Mouse (Mus musculus) hindbrain, embryonic 14.5 days (tissue): ENCODE measurements around the gene Cacna1c. TPM values are rescaled to one million over a fixed set of nuclear protein-coding genes. Genes with fewer than 3 reads are reported as not detected.

ENCODE experiments used
- ATAC-seq: fragments of 200-750 bp; cut with Nextera tagmentation; 2 replicates; pipeline ENCODE4 v1.8.0; 2017; ENCODE audit warnings: moderate number of reproducible peaks, mild to moderate bottlenecking, moderate TSS enrichment, moderate library complexity; ENCODE audit not compliant: low FRiP score
- DNase-seq: peaks from one replicate; pipeline ENCODE4 v3.0.0-alpha.2; 2015; ENCODE audit warnings: low spot score
- H3K27ac ChIP-seq: fragments of 300-500 bp; sonication (generic); 2 replicates; pipeline ENCODE4 v1.5.1; 2014; ENCODE audit warnings: mild to moderate bottlenecking, moderate library complexity
- H3K27me3 ChIP-seq: fragments of 300-500 bp; sonication (generic); 2 replicates; pipeline ENCODE4 v1.6.1; 2014; ENCODE audit warnings: mild to moderate bottlenecking, low read length, mixed read lengths; ENCODE audit not compliant: control insufficient read depth, insufficient read depth
- H3K36me3 ChIP-seq: fragments of 300-500 bp; sonication (generic); replicated peaks from 2 replicates; pipeline ENCODE4 v1.6.1; 2014; ENCODE audit not compliant: control insufficient read depth, insufficient read depth
- H3K4me1 ChIP-seq: fragments of 300-500 bp; sonication (generic); replicated peaks from 2 replicates; pipeline ENCODE4 v1.6.1; 2014; ENCODE audit warnings: antibody characterized with exemption, low read length, mixed read lengths; ENCODE audit not compliant: control insufficient read depth, insufficient read depth
- H3K4me2 ChIP-seq: fragments of 300-500 bp; sonication (generic); replicated peaks from 2 replicates; pipeline ENCODE4 v1.6.1; 2014; ENCODE audit warnings: mild to moderate bottlenecking, moderate library complexity
- H3K4me3 ChIP-seq: fragments of 300-500 bp; sonication (generic); replicated peaks from 2 replicates; pipeline ENCODE4 v1.5.1; 2014; ENCODE audit warnings: mild to moderate bottlenecking, low read length
- H3K9ac ChIP-seq: fragments of 300-500 bp; sonication (generic); 2 replicates; pipeline ENCODE4 v1.6.1; 2014
- H3K9me3 ChIP-seq: fragments of 300-500 bp; sonication (generic); 2 replicates; pipeline ENCODE4 v1.6.1; 2016; ENCODE audit warnings: low read length; ENCODE audit not compliant: control insufficient read depth
- WGBS: fragments of 180-500 bp; shearing (Covaris S2); extraction: QIAGEN DNeasy Blood & Tissue Kit; methylation state at CpG from one replicate; pipeline ENCODE4 v1.1.7; 2014; 5-methylcytosine and 5-hydroxymethylcytosine counted together
- polyA plus RNA-seq: library from polyadenylated mRNA; unstranded; fragments of >200 nt; fragmentation: Nextera tagmentation; extraction: Ambion mirVana; gene quantifications from 2 replicates; pipeline ENCODE4 v1.2.1, GENCODE M21; 2014

Cacna1c gene
- polyA plus RNA-seq, 1 experiment from 2014 or later = 10.1 TPM

DNA sequence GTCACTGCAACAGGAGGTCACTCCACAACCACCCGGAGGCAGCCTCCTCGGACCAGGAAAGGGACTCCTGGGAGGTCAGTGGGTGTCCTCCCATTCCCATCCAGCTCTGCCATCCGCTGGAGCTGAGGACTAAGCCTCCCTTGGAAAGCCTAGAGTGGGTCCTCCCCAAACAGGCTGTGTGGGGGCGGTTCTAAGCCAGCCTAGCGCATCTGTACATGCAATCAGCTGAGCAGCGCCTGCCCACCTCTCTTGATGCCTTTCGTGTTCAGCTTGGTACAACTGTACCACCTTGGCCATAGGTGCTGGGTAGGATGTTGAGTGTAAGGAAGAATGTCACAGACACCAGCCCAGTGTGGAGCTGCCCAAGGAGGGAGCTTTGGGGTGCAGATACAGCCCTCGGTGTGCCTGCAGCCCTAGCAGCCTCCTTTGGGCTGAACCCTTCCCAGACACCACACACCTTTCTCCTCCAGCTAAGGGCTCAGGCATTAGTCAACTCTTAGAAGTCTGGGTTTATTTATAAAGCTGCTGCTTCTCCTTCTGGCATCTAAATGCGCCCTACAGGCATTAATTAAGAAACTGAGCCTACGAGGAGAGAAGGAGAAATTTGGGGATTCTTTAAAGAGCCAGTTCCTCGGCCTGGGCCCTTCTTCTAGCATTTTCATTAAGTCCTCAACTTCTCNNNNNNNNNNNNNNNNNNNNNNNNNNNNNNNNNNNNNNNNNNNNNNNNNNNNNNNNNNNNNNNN lies 32.8 kb upstream of the Cacna1c start:
- ATAC-seq = no peak
- WGBS = 83% methylated on average over 11 of the region's 11 CpGs
- H3K27me3 ChIP-seq = no peaks in the 10 kb centered on the region
- no peak overlapping the region for H3K9ac ChIP-seq
- H3K36me3 ChIP-seq = no peaks in the 10 kb centered on the region
- H3K4me1 ChIP-seq = peaks cover 19% of the 10 kb centered on the region
- H3K4me2 ChIP-seq = no peak overlapping the region
- no peak overlapping the region for H3K27ac ChIP-seq
- H3K4me3 ChIP-seq = no peak overlapping the region
- no peak for DNase-seq
- no peaks in the 10 kb centered on the region for H3K9me3 ChIP-seq

DNA sequence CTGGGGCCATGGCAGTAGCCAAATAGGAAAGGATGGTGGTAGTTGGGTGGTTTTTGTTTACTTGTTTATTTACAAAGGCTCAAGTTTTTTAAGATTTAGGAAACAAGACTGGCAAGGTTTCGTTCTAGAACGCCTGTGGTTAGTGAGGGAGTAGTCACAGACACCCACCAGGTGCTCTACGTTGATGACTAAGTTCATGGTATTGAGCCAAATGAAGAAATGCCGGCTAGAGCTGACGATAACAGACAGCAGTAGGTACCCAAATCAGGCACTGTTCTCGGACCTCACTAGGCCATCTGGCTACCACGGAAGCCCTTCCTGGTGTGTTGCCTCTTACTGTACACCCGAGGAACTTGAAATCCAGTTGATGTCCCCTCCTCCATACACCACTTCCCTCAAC lies 30.8 kb upstream of the Cacna1c start:
- ATAC-seq (no peak), DNase-seq (no peak)
- Histone ChIP-seq H3K9me3 (no peaks in the 10 kb centered on the region), H3K9ac (no peak overlapping the region), H3K27me3 (no peaks in the 10 kb centered on the region), H3K4me1 (peaks cover 24% of the 10 kb centered on the region), H3K4me2 (no peak overlapping the region), H3K36me3 (no peaks in the 10 kb centered on the region), H3K4me3 (no peak overlapping the region), H3K27ac (no peak overlapping the region)
- whole genome bisulfite sequencing = 92% methylated on average over 8 of the region's 8 CpGs

DNA sequence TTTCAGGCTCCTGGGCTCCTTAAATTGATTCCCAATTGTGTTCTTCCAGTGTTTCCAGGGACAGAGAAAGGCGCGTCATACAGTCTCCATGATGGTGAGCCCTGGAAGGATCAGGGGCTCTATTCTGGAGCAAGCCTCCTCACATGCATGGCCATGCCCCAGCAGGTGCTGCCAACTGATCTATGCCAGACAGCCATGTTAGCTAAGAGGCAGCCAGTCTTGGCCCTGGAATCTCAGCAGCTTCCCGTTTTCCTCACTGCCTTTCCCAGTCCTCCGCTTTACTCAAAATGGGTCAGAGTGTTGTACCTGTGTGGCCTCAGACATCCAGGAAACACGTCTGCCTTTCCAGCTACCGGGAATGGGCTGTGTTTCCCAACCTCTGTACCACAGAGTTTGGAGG lies 29.5 kb upstream of the Cacna1c start:
- DNase-seq = no peak
- ATAC-seq = no peak
- H3K4me1 ChIP-seq = peaks cover 24% of the 10 kb centered on the region
- no peaks in the 10 kb centered on the region for H3K27me3 ChIP-seq
- H3K9me3 ChIP-seq = no peaks in the 10 kb centered on the region
- no peak overlapping the region for H3K9ac ChIP-seq
- H3K36me3 ChIP-seq = peaks cover 10% of the 10 kb centered on the region; the same call in 1 of the 2 replicates
- no peak overlapping the region for H3K27ac ChIP-seq
- no peak overlapping the region for H3K4me2 ChIP-seq
- H3K4me3 ChIP-seq = no peak overlapping the region
- WGBS = 91% methylated on average over 6 of the region's 6 CpGs

DNA sequence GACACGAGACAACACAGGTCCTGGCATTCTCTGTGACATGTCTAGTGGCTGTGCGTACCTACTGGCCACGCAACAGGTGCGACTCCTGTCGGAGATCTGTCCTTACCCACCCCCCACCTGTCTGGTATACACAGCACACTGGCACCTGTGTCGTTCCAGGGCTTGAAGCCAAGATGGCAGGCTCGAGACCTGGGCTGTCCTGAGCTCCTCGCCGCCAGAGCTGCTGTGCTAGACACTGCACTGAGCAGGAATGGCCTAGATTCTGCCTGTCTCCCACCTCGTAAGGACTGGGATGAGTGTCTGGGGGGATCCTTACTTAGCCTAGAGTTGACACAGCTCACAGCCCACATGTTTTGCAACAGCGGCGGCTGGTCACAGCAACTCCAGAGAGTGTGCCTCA lies 29.0 kb upstream of the Cacna1c start:
- Histone ChIP-seq H3K9ac (no peak overlapping the region), H3K4me1 (peaks cover 24% of the 10 kb centered on the region), H3K27ac (peak overlapping the region; percentile 70; the same call in 1 of the 2 replicates), H3K4me2 (no peak overlapping the region), H3K9me3 (no peaks in the 10 kb centered on the region), H3K4me3 (no peak overlapping the region), H3K36me3 (peaks cover 11% of the 10 kb centered on the region; the same call in 1 of the 2 replicates), H3K27me3 (no peaks in the 10 kb centered on the region)
- 77% methylated on average over 12 of the region's 12 CpGs for WGBS
- ATAC-seq (no peak), DNase-seq (no peak)

DNA sequence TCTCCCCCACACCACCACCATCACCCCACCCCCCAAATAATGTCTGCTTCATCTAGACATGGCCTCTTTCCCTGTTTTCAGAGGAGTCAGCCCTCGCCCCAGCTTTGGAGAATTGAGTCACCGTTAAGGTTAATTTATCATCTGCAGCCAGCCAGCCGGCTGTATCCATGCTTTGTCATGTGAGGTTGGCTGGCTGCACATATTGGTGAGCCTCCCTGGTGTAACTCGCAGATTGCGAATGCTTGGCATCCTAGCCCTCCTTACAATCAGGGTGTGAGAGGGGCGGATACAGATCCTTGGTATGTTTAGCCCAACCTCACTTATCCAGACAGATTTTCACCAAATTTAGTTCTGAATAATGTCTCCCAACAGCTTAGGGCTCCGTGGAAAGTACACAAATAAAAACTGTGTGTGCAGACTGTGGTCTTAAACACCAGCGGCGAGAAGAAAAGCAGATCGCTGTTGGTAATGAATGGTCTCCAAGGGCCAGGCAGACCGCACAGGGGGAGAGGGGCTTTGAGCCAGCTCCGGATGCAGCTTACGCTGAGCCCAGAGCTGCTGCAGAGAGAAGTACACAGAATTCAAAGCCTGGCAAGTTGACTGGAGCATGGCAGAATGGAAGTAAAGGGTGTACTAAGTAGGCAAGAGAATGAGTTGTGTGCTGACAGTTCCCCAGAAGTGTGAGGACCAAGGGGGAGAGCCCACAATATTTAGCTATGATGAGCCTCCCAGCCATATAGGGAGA lies 28.4 kb upstream of the Cacna1c start:
- Histone ChIP-seq H3K27ac (peak overlapping the region; percentile 70), H3K4me3 (no peak overlapping the region), H3K27me3 (no peaks in the 10 kb centered on the region), H3K9me3 (no peaks in the 10 kb centered on the region), H3K4me2 (peak overlapping the region; percentile 16; the same call in 1 of the 2 replicates), H3K4me1 (peaks cover 24% of the 10 kb centered on the region), H3K9ac (no peak overlapping the region), H3K36me3 (peaks cover 16% of the 10 kb centered on the region)
- WGBS = 37% methylated on average over 13 of the region's 13 CpGs
- ATAC-seq (peak; percentile 70), DNase-seq (peak; percentile 43)

DNA sequence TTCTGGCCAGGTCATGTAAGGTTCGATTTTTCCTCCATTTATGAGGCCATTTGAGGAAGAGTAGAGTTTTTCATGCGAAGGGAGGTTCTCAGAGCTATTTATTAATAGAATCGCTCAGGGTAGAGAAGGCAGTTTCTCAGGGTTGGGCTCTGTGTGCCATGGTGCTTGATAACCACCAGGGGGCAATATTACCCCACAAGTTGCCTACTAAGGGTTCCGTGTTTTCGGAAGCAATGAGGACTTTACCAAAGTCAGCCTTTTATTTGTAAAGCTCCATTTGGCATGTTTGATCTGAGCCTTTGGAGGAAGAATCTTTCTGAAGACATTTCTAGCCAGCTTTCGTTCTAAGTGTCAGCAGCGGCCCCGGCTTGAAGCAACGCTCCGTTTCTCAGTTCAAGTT lies 24.1 kb upstream of the Cacna1c start:
- DNase-seq (peak; percentile 86), ATAC-seq (peak; percentile 55; the same call in 1 of the 2 replicates)
- H3K4me1 ChIP-seq = peaks cover 18% of the 10 kb centered on the region
- no peaks in the 10 kb centered on the region for H3K27me3 ChIP-seq
- peaks cover 48% of the 10 kb centered on the region for H3K36me3 ChIP-seq
- H3K9me3 ChIP-seq = no peaks in the 10 kb centered on the region
- H3K4me2 ChIP-seq = no peak overlapping the region
- WGBS = 52% methylated on average over 10 of the region's 10 CpGs
- no peak overlapping the region for H3K9ac ChIP-seq
- no peak overlapping the region for H3K27ac ChIP-seq
- H3K4me3 ChIP-seq = no peak overlapping the region

DNA sequence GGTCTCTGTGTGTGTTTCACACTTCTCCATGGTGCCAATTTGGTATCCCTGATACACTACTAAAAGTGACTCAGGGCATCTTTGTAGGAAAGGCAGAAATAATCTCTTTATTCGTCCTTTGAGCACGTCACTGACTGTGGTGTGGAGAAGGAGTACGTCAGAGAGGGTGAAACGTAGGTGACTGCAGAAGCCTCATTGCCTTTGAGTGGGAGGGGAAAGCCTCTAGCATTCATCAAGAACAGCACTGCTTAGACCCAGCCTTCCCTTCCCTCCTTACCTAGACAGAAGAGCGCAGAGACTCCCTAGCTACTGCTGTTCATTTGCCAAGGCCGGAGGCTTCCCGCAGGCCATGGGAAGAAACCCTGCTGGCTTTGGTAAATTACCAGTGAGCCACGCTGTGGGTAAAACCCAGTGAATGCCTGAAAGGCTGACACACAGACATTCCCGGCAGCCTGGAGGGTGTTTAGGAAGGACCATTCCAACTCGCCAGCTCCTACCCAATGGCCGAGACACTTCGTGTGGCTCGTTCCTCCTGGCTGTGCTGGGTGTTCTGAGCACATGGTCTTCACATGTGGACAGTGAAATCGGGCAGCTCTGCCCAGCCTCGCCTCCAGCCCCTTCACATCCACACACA lies 23.1 kb upstream of the Cacna1c start:
- DNase-seq = no peak
- no peaks in the 10 kb centered on the region for H3K9me3 ChIP-seq
- H3K4me1 ChIP-seq = peaks cover 8% of the 10 kb centered on the region; the same call in 1 of the 2 replicates
- H3K4me3 ChIP-seq = no peak overlapping the region
- no peak for ATAC-seq
- H3K4me2 ChIP-seq = no peak overlapping the region
- no peak overlapping the region for H3K27ac ChIP-seq
- WGBS = 77% methylated on average over 15 of the region's 15 CpGs
- H3K27me3 ChIP-seq = no peaks in the 10 kb centered on the region
- H3K36me3 ChIP-seq = peaks cover 58% of the 10 kb centered on the region
- H3K9ac ChIP-seq = no peak overlapping the region

DNA sequence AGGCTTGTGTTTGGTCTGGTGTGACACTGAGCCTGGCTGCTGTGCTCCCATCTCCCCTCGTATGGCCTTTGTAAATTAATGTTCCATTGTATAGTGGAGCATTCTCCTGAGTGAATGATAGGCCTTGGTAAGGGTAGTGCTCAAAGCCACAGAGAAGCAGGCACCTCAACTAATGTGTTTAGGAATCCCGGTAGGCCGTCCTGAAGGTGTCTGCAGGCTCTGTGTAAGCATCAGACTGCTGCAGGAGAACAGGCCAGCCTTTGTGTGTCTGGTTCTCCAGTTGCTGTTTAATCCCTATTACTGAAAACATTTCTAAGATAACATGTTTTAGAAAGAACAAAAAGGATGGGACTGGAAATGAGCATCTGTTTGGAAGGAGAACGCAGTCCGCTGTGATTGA lies 22.4 kb upstream of the Cacna1c start:
- no peaks in the 10 kb centered on the region for H3K27me3 ChIP-seq
- WGBS = 86% methylated on average over 5 of the region's 5 CpGs
- ATAC-seq (no peak), DNase-seq (no peak)
- H3K9ac ChIP-seq = no peak overlapping the region
- H3K4me1 ChIP-seq = 0 out of 2 replicates have a peak, but pooled peaks cover under 1% of the 10 kb centered on the region
- H3K4me2 ChIP-seq = no peak overlapping the region
- H3K9me3 ChIP-seq = no peaks in the 10 kb centered on the region
- H3K36me3 ChIP-seq = peaks cover 62% of the 10 kb centered on the region
- H3K4me3 ChIP-seq = no peak overlapping the region
- H3K27ac ChIP-seq = no peak overlapping the region

DNA sequence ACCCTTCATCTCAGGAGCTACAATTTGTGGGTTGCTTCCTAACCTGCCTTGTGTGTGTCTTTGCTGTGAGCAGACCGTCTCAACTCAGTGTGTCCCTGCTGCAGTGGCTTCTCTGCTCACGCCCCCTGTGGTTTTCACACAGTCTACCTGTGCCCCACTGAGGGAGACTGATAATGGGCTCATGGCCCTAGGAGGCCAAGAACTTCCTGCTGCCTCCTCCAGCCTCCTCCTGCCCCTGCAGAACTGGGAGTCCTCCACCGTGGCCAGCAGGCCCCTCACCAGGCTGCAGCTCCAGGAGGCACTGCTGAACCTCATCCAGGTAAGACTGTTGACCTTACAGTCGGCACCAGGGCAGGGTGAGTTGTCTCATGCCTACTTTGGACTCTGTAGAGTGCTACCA lies 21.4 kb upstream of the Cacna1c start:
- peaks cover 70% of the 10 kb centered on the region for H3K36me3 ChIP-seq
- H3K4me3 ChIP-seq = no peak overlapping the region
- no peak for ATAC-seq
- DNase-seq = no peak
- H3K4me2 ChIP-seq = no peak overlapping the region
- H3K4me1 ChIP-seq = no peaks in the 10 kb centered on the region
- H3K9me3 ChIP-seq = no peaks in the 10 kb centered on the region
- WGBS = 85% methylated on average over 4 of the region's 4 CpGs
- no peak overlapping the region for H3K9ac ChIP-seq
- H3K27me3 ChIP-seq = no peaks in the 10 kb centered on the region
- H3K27ac ChIP-seq = no peak overlapping the region
